Mouse (Mus musculus) gastrocnemius, postnatal 14 days (tissue): Measurements from ENCODE around the gene Ipo13. TPM values are rescaled to one million over a fixed set of nuclear protein-coding genes. Genes with fewer than 3 reads are reported as not detected.

Experiments used
- DNase-seq: peaks from one replicate; pipeline ENCODE4 v3.0.0; 2021; ENCODE audit warnings: mixed read lengths
- intact Hi-C: fragments of 180-260 bp; cut with DNase I; formaldehyde crosslinking; loops from one replicate; pipeline ENCODE4 v1.15.1; 2025; ENCODE audit warnings: low total_unique reads
- long read RNA-seq, 2 experiments: library from polyadenylated mRNA; stranded (forward); transcript quantifications; one replicate each; pipeline ENCODE4 v2.0.0; 2021
- total RNA-seq, 2 experiments: library from RNA; stranded (reverse); gene quantifications; 2 replicates each; pipeline ENCODE4 v1.2.3; 2021

Ipo13 gene
- total RNA-seq: 100 to 1,000 TPM; 141 to 204 TPM
- long read RNA-seq, experiment 1, transcript Ipo13-201 (20 exons, 3,595 nt): major isoform, 139 of 214 reads
- long read RNA-seq, experiment 1, partial matches to known transcripts: 43 of 214 reads
- long read RNA-seq, experiment 1, other reads (novel, unspliced or antisense): 32 of 214 reads
- long read RNA-seq, experiment 2, transcript Ipo13-201 (20 exons, 3,595 nt): major isoform, 161 of 235 reads
- long read RNA-seq, experiment 2, partial matches to known transcripts: 26 of 235 reads
- long read RNA-seq, experiment 2, other reads (novel, unspliced or antisense): 46 of 235 reads

DNA sequence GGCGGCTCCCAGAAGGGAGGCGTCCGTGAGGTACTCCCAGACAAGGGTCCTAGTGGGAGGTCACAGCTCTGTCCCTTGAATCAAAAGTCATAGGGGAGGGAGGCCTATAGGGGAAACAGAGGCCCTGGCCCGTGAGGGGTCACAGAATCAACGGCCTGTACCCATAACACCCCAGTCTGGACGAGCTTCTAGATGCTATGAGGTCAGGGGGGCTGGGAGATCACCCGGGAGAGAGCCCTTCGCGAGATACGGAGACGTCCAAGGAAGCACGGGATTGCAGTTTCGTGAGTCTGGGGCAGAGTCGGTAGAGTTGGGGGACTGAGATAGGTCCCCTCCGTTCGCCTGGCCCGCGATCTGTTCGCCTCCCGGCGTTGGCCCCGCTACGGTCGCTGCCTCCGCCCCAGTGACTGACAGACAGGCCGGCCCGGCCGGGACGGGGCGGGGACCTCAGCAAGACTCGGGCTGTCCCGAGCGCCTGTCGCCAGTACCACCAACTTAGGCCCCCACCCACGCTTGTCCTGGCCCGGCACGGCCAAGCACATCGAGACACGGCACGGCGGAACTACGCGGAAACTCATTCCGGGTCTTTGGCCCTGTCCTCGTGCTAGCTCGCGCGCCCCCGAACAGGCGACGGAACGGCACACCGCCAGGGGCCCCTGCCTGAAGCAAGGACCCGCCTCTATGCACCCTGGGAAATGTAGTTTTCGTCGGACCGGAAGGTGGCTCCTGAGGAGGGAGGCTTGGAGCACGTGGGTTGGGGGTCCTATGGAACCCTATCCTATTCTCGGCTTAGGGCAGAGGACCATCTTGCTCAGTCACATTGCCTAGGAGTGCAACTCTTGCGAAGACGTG, at the start of gene Ipo13:
TSS of gene Ipo13 (minus strand) at position 409 of the 852 bp plus-strand sequence.
- intact Hi-C loops: loop anchor here (10.0 kb wide), 1 partner anchor 80 kb away; the partner anchor contains the start of gene Slc6a9
- peak; percentile 92 for DNase-seq

DNA sequence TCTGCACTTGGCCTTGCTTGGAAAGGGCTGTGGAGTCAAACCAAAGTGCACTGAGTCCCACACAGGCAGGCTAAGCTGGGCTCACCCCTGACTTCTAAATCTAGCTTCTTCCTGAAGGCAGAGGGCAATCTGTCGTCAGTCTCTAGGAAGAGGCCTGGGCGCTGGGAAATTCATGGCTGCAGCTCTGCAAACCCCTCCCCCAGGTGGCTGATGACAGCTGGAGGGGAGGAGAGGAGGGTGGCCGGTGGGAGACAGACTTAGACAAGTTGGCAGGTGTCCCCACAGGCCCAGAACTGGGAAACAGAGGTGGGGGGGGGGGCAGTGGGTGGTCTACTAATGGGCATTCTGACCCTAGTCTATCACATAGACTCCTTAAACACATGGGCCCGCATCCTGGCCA, 42.7 kb upstream of the Ipo13 start:
- intact Hi-C loops: no loop called here
- DNase-seq: no peak

DNA sequence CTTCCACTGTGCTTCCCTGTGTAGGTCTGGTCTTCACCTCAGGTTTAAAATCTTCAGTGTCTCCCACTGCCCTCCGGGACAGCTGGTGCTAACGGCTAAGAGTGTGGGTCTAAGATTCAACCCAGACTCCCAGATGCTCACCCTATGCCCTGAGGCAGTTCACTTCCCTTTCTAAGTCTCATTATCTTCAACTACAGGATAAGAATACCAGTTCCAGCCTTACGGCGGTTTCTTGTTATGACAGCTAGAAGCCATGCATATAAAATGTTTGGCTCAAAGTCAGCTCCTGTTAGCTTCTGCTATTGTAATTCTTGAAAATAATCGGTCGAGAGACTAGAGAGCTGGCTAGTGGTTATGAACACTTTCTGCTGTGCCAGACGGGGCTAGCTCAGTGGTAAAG, 32.7 kb upstream of the Ipo13 start:
- intact Hi-C loops: no loop called here
- DNase-seq: no peak

DNA sequence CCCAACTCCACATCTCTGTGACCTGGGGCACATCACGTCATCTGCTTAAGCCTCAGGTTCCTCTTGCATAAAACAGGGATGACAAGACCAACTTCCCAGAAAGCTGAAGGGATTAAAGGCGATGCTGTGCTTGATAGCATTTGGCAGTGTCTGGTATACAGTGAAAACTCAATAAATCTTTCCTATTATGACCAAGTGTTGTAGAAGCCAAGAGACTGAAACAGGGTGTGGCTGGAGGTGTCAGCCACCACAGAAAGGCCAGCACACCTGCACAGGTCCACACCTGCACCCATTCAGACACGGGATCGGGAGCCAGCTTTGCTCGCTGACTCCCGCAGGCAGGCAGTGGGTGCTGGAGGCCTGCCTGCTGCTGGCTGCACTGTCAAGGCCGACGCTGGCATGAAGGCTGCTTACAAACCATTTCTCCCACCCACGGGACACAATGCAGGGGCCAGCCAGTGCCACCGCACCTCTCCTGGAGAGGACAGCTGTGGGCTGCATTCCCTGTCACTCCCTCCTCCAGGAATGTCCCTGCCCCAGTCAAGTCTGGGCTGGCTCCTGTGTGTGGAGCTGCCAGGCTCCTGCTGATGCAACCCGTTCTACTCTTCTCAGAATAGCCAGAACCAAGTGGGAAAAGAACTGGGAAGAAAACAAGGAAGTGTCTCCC, 32.0 kb upstream of the Ipo13 start:
- DNase-seq: peak; percentile 35
- intact Hi-C loops: no loop called here

DNA sequence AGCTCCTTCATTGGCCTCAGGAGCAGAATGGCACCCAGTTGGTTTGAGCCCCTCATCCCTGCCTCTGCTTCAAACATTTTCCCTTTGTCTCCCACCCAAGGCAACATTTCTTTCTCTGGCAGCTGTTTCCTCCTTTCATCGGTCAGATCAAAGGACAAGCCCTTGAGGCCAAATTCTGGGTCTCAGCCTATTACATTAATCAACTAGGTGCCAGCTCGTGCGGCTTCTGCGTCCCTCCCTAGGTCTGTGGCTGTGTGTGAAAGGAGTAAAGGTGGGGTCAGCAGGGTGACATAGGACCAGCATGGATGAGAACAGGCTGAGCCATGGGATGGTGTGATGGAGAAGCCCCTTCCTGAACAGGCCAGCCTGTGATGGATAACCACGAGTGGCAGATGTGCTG, 28.5 kb upstream of the Ipo13 start:
- DNase-seq: no peak
- intact Hi-C loops: no loop called here

DNA sequence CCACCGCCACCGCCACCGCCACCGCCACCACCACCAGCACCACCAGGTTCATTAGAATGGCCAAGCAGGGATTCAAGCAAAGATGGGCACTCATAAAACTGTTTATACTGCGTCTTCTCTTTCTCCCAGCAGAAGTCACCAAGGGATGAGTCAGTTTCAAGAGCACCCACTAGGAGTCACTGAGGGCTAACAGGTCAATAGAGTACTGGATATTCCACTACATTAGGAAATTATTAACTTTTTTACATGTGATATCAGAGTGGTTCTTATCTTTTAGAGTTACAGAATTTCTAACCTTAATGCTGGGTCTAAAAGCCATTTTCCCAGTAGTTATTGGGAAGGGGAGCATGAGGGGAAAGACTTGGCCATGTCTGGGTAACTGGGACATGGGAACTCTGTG, 22.2 kb upstream of the Ipo13 start:
- intact Hi-C loops: no loop called here
- DNase-seq: no peak

DNA sequence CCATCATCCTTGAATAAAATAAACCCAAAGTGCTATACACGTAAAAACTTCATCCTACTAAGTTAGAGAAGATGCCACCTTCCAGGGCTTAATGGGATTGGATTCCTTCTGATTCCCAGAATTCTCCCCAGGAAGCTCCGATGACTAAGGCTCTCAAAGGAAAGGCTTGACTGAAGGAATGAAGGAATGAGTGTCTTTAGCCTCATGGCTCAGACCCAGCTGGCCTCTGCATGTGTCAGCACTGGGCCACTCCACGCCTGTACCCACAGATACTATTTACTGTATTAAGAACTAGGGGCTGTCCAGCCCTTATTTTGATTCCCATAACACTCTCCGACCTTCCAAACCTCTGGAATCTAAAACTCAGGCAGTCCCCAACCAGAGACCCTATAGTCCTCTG, 19.3 kb upstream of the Ipo13 start:
- no peak for DNase-seq
- intact Hi-C loops: no loop called here

DNA sequence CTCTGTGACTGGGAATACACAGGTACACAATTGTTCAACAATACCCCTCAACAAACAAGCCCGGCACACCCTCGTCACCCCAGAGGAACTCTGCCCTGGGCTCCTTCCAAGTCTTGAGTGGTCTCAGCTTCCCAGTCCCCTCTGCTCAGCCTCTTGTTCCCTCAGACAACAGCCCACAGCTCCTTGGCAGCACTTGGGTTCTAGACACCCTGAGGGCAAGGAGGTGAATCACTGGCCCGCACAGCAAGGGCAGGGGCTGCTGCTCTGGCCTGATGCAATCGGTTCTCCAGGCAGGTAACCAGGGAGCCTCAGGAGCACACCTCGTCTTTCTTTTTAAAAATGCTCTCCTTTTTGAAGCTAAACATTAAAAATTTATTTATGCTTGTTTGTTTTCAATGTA, 18.4 kb upstream of the Ipo13 start:
- intact Hi-C loops: no loop called here

DNA sequence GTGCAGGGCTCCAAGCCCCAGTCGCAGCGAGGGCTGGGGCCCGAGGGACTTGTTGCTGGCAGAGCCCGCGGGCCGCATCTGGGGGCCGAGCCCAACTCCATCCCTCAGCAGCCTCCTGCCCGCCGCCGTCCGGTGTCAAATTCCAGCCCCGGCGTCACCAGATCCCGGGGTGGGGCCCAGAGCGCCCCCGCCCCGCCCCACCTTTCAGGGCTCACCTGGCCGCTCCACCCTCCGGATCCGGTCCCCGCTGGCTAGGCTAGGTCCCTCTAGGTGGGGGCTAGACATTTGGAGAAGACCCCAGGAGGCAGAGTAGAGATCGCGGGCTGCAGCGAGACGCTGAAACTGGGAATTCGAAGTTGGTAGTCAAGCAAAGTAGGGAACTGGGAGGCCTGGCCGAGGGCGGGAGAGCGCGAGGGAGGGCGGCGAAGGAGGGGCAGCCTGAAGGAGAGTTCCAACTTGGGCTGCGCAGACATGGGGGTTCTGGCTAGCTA, 14.6 kb upstream of the Ipo13 start, which contains the start of gene Artn:
TSS of gene Artn (minus strand) at position 373 of the 491 bp plus-strand sequence.
- DNase-seq: peak; percentile 45
- intact Hi-C loops: loop anchor here (5.0 kb wide), 1 partner anchor 358 kb away; no protein-coding TSS in a partner anchor

More for the DNA sequence above, 18.4 kb upstream of the Ipo13 start:
- no peak for DNase-seq

DNA sequence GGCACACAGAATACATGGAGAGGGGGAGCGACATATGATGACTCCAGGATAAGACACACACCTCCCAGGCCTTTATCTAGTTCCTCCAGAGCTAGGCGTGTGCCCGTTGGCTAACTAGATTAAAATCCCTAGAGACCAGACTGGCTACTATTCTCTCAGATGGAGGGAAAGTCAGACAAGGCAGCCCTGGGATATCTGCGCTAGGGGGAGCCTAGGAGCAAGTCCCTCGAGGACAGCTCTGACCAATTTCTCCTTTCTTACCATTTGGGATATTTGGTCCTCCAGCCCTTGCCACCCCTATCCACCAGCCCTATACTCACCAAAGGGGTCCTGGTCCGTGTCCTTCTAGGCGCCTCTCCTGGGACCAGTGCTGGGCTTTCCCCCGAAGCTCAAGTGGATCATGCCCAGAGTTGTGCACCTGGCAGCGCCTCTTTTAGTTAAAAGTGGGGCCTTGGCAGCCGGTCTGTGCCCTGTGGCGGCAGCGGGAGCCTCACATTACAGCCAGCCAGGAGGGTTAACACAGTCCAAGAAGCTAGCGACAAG, 14.0 kb upstream of the Ipo13 start:
- DNase-seq: peak; percentile 55
- intact Hi-C loops: loop anchor here (5.0 kb wide), 1 partner anchor 359 kb away; no protein-coding TSS in a partner anchor

DNA sequence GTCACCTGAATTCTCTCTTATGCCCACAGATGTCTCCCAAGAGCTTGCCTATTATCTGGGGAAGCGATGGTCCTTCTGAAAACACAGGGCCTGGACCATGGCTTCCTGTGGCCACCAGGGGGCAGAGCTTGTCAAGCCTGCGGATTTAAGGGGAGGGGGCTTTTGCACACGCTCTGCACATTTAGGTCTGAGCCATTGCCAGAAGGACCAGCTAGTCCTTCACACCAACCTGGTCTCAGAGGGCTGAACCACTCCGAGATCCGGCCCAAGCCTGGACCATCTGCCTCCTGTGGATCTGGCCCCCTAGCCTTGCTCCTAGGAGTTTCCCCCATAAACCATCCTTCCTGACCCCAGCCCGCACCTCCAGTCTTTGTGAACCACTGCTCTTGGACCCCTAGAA, 13.4 kb upstream of the Ipo13 start:
- intact Hi-C loops: loop anchor here (5.0 kb wide), 1 partner anchor 359 kb away; no protein-coding TSS in a partner anchor
- DNase-seq: no peak

DNA sequence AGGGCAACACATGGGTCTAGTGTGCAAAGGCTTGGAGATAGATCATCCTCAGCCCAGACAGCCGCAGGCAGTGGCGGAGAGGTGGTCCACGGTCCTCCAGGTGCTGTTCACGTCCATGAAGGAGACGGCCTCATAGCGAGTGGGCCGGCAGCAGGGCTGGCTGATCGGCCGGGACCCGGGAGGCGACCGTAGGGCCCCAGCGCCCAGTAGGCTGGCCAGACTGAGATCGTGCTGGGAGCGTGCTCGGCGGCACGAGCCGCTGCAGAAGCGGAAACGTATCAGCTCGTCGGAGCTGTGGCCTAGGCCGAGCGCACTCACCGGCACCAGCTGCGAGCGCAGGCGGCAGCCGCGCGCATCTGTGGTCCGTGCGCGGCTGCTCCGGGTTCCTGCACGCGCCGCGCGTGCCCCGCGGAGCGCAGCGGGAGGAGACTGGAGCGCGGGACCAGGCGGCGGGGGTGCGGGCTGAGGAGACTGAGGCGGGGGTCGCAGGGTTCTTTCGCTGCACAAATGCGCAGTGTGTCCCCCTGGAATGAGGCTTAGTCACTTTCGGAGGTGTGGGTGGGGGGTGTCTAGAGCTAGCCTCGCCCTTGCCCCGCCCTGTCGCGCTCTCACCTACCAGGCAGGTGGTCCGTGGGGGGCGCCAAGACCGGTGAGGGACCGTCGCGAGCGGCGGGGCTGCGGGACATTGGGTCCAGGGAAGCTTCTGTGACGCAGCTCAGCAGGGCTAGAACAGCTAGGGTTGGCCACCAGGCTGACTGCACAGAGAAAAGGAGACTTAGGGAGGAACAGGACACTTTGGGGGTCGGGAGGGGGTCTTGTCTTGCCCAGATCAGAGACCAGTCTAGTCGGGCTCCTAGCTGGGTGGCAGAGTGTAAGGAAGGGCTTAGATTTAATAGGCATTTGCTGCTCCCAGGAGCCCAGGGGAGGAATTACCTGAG, 12.0 kb upstream of the Ipo13 start:
- DNase-seq: peak; percentile 42
- intact Hi-C loops: loop anchor here (2.0 to 5.0 kb wide), 2 partner anchors 154 to 360 kb away; no protein-coding TSS in a partner anchor

DNA sequence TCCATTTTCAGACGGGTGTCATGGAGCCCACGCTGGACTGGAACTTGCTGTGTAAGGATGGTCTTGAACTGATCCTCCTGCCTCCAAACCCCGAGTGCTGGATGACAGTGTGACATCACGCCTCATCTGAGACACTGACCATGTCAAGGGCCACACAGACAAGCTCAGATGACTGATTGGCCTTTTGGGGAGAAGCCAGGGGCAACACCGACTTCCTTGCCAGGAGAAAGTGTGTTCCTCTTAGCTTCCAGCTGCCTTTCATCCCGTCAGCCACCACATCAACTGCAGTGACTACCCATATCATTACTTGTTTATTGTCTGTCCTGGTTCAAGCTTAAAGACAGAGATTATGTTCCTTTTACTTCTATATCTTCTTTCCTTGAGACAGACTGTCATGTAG, 10.1 kb upstream of the Ipo13 start:
- no peak for DNase-seq
- intact Hi-C loops: loop anchor here (5.0 kb wide), 1 partner anchor 362 kb away; no protein-coding TSS in a partner anchor

DNA sequence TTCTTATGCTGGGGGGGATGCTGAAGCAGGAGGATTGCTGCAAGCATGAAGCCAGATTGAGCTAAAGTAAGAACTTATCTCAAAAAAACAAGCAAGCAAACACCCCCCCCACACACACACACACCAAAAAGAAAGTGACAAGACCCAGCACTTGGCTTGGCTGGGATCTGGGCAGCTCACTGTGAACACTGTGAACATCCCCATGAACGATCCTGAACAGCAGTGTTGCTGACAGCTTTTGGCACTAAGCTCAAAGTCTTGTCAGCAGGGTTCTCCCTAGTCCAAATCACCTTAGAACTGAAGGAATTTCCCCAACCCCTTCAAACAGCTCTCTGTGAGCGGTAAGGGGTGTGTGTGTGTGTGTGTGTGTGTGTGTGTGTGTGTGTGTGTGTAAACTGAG, 8.7 kb upstream of the Ipo13 start:
- no peak for DNase-seq
- intact Hi-C loops: no loop called here

DNA sequence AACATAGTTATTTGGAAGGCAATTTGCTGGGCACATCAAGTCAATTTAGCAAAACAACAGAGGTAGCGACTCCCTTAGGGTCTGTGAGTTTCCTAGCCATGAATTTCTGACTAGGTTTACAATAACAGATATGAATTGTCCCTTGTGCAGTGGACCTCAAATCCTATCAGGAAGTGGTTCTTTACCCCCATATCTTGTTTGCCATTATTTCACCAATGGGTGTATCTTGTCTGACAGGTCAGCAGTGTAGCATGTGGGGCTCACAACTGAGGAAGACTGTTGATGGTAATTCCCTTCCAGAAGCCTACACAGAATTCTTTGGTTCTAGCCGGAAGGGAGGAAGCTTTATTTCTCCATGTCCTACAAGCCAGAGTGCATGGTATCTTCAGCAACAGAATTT, 6.6 kb upstream of the Ipo13 start:
- intact Hi-C loops: no loop called here
- no peak for DNase-seq

DNA sequence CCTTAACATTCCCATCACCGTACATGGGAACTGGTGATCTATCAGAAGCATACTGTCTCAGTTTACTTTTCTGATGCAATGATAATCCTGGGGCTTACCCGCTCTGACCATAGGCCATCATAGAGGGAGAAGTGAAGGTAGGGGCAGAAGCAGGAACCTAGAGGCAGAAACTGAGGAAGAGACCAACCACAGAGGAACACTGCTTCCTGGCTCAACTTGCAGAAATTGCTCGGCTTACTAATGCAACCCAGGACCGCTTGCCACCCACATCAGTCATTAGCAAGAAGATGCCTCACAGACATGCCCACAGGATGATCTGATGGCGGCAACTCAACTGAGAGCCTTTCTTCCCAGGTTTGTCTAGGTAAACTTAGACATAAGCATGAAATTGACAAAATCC, 4.0 kb upstream of the Ipo13 start:
- intact Hi-C loops: loop anchor here (10.0 kb wide), 1 partner anchor 84 kb away; the partner anchor contains the start of gene Slc6a9
- no peak for DNase-seq

DNA sequence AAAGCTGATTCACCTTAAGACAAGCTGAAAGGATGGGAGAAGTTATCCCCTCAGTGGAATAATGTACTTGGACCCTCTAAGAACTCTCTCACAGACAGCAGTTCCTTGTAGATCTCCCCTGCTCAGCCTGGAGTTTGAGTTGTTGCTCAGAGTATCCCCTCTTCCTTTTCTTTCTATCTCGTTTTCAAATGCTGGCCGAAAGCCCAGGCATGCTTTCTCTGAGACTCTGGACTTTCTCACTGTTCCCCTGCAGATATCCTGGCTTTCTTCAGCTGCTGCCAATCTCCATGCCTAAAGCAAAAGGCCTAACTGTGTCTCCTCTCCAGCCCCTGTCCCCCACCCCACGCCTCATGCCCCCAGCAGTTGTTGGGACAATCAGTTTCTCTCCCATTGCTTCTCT, 3.5 kb upstream of the Ipo13 start:
- no peak for DNase-seq
- intact Hi-C loops: loop anchor here (10.0 kb wide), 1 partner anchor 83 kb away; the partner anchor contains the start of gene Slc6a9

DNA sequence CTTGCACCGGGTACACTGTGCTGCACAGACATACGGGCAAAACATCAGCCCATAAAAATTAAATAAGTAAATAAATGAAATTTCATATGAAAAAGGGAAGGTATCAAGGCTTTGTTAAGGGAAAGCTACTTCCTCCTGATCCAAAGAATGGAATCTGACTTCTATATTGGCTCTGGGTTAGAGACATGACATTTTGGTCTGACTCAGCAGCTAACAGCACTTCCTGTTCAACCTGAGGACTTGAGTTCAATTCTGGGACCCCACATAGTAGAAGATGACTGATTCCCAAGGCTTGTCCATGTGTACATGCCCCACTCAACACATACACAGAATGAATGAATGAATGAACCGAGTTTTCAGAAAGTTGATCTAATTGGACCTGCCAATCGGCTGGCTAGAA, 3.0 kb upstream of the Ipo13 start:
- intact Hi-C loops: loop anchor here (10.0 kb wide), 1 partner anchor 83 kb away; the partner anchor contains the start of gene Slc6a9

More for the DNA sequence above, 3.0 kb upstream of the Ipo13 start:
- DNase-seq: no peak
